Mouse (Mus musculus) spleen, adult 2 months (tissue): ENCODE measurements around the gene Olfr402. TPM values are rescaled to one million over a fixed set of nuclear protein-coding genes. Genes with fewer than 3 reads are reported as not detected.
"Not testable (repeated sequence)": the region's sequence is repeated elsewhere in the genome, so short reads cannot be mapped to it uniquely, and the experiment has no call there.

Source experiments
- DNase-seq, 2 experiments: peaks; one replicate each; pipeline versions ENCODE4 v3.0.0 to v3.0.0-alpha.2; 2012 to 2021; ENCODE audit warnings: low spot score in 2 of 2, low read depth in 1 of 2
- H3K27ac ChIP-seq: fragments of 200-500 bp; 2 replicates; pipeline ENCODE4 v1.5.1; 2012; ENCODE audit warnings: low read length, inconsistent platforms; ENCODE audit not compliant: insufficient read depth
- H3K27me3 ChIP-seq: fragments of 200-500 bp; 2 replicates; pipeline ENCODE4 v1.6.1; 2012; ENCODE audit warnings: mild to moderate bottlenecking, moderate library complexity, low read length, inconsistent platforms; ENCODE audit not compliant: control insufficient read depth, insufficient read depth
- H3K36me3 ChIP-seq: fragments of 200-500 bp; 2 replicates; pipeline ENCODE4 v1.6.1; 2012; ENCODE audit warnings: mild to moderate bottlenecking, low read length, inconsistent platforms; ENCODE audit not compliant: control insufficient read depth, insufficient read depth
- H3K4me1 ChIP-seq: fragments of 200-500 bp; 2 replicates; pipeline ENCODE4 v1.6.1; 2011; ENCODE audit warnings: inconsistent platforms; ENCODE audit not compliant: control insufficient read depth, insufficient read depth, insufficient read length
- H3K4me3 ChIP-seq: fragments of 200-500 bp; 2 replicates; pipeline ENCODE4 v1.5.1; 2011; ENCODE audit warnings: mild to moderate bottlenecking, inconsistent platforms; ENCODE audit not compliant: insufficient read depth, insufficient read length; ENCODE audit errors: extremely low read depth
- CTCF ChIP-seq: fragments of 200-500 bp; IDR thresholded peaks from 2 replicates; pipeline ENCODE4 v1.5.1; 2011; ENCODE audit warnings: mild to moderate bottlenecking, inconsistent platforms; ENCODE audit not compliant: insufficient read depth, insufficient read length, insufficient replicate concordance; ENCODE audit errors: extremely low read depth
- POLR2A ChIP-seq: fragments of 200-500 bp; IDR thresholded peaks from 2 replicates; pipeline ENCODE4 v1.6.1; 2011; ENCODE audit warnings: low read depth, low read length, inconsistent platforms
- WGBS: fragments of 180-500 bp; shearing (Covaris S2); methylation state at CpG from one replicate; pipeline ENCODE4 v1.1.7; 2018; 5-methylcytosine and 5-hydroxymethylcytosine counted together
- polyA plus RNA-seq: library from polyadenylated mRNA; depleted of rRNA; stranded (reverse); fragments of >200 nt; gene quantifications from 2 replicates; pipeline ENCODE4 v1.2.3, GENCODE M21; 2012; rRNA removed

The Olfr402 gene
- not detected in 2 replicates for polyA plus RNA-seq

DNA sequence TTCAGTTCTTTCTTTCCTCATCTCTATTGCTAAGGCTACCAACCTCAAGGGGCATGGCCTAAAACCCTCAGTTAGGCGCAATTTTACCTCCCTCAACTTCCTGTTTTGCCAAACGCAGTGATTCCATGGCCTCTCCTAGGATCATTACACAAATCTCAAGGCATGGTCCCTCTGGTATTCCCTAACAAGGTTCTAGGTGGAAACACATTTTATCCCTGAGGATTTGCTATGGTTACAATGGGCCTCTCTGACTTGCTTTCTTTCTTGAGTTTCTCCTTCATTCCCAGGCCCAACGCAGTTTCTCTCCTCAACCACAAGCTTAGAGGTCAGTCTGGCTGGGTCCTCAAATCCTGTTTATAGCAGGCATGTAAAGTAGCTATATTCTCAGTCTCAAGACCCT, at the start of gene Olfr402:
Olfr402 (plus strand) TSS at position 301 of the 400 bp plus-strand sequence.
- Histone ChIP-seq H3K4me3 (no peak within 1 kb of the TSS), H3K36me3 (no peaks in the 10 kb centered on the region), H3K4me1 (no peaks in the 10 kb centered on the region), H3K27ac (no peak within 1 kb of the TSS), H3K27me3 (no peaks in the 10 kb centered on the region)
- DNase-seq = no peak
- WGBS = 61% methylated on average over 3 of the region's 3 CpGs
- TF ChIP-seq POLR2A (no peak), CTCF (no peak)

DNA sequence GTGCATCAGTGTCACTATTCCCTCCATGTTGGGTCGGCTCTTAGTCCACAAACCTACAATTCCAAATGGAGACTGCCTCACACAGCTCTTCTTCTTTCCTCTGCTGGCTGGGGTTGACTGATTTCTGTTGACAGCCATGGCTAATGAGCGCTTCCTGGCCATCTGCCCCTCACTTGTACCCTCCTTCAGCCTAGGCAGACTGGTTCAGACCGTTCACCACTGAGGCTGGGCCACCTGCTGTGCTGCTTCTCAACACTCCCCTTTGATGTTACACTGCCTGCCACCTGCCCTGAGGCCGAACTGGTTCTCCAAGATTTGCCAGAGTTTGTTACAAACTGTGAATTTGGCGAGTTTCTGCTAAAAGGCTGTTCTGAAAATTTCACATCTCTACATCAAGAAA, 48.3 kb upstream of the Olfr402 start:
- Histone ChIP-seq H3K4me3 (no peak overlapping the region), H3K27me3 (no peaks in the 10 kb centered on the region), H3K27ac (no peak overlapping the region), H3K4me1 (no peaks in the 10 kb centered on the region), H3K36me3 (no peaks in the 10 kb centered on the region)
- DNase-seq = no peak
- 34% methylated on average over 5 of the region's 5 CpGs for WGBS
- TF ChIP-seq POLR2A (no peak), CTCF (no peak)

GRCm38 (mm10) chr11:74113412-74113811, 39.9 kb upstream of the Olfr402 start, which contains the start of gene Olfr401:
Olfr401 (plus strand) TSS chr11:74113712.
- TF ChIP-seq CTCF (no peak), POLR2A (no peak)
- H3K36me3 ChIP-seq = no peaks in the 10 kb centered on the region
- no peak within 1 kb of the TSS for H3K4me3 ChIP-seq
- H3K27me3 ChIP-seq = no peaks in the 10 kb centered on the region
- DNase-seq = no peak
- H3K4me1 ChIP-seq = no peaks in the 10 kb centered on the region
- no peak within 1 kb of the TSS for H3K27ac ChIP-seq

GRCm38 (mm10) chr11:74140001-74140400, 13.3 kb upstream of the Olfr402 start:
- DNase-seq, H3K4me3 ChIP-seq, H3K4me1 ChIP-seq, H3K27ac ChIP-seq, H3K36me3 ChIP-seq, H3K27me3 ChIP-seq: not testable (repeated sequence)
- WGBS = 29% methylated on average over 1 of the region's 1 CpGs

DNA sequence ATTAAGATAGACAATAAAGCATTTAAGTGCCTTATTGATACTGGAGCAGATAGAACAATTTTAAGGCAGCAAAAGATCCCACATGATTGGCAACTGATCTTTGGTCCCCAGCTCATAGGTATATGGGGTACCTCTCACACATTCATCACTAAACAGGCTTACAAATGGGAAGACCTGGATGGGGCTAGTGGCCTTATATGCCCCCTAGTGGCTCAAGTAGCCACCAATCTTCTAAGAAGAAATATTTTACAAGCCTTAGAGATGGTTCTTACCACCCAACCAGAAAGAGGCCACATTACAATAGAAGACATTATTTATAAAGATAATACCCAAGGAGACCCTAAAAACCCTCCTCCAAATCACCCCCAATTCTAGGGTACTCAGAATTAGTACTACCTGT, 7.5 kb upstream of the Olfr402 start:
- DNase-seq = no peak
- H3K36me3 ChIP-seq = no peaks in the 10 kb centered on the region
- TF ChIP-seq POLR2A (no peak), CTCF (no peak)
- H3K4me1 ChIP-seq = no peaks in the 10 kb centered on the region
- no peaks in the 10 kb centered on the region for H3K27me3 ChIP-seq
- H3K27ac ChIP-seq = no peak overlapping the region
- no peak overlapping the region for H3K4me3 ChIP-seq

DNA sequence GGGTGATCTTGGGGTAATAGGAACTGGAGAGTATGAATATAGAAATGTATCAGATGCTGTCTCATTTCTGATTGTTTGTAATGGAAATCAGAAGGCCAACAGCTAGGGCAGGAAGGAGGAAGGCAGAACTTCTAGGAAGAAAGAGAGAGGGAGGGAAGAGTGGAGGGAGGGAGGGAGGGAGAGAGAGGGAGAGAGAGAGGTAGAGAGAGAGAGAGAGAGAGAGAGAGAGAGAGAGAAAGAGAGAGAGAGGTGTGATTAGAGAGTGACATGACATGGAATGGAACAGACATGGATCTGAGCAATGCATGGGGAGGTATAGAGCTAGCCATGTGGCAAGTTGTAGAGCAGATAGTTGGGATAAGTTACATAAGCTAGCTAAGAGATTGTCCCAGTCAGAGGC, 15.4 kb downstream of the Olfr402 start:
- H3K4me3 ChIP-seq = no peak overlapping the region
- no peak for TF ChIP-seq POLR2A
- no peak for TF ChIP-seq CTCF
- no peak for DNase-seq
- H3K27me3 ChIP-seq = no peaks in the 10 kb centered on the region
- H3K36me3 ChIP-seq = no peaks in the 10 kb centered on the region
- no peak overlapping the region for H3K27ac ChIP-seq
- H3K4me1 ChIP-seq = no peaks in the 10 kb centered on the region

DNA sequence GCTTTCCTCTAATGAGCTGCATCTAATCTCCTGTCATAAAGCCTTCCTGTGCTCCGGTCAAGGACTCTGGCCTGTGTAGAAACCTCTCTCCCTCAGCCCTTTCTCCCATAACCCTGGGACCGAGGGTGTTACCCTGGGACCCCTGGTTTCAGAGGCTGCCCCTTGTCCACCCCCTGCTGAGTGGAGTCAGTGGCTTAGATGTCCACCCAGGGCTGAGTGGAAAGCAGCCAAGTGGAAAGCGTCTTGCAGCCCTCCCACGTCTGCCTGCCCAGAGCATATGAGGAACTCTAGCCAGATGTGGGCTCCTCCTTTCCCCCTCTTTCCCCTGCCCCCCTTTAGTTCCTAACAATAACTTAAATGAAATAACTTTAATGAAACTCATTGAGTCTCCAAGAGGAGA, 29.8 kb downstream of the Olfr402 start:
- DNase-seq = no peak
- 74% methylated on average over 4 of the region's 4 CpGs for WGBS
- Histone ChIP-seq H3K27me3 (no peaks in the 10 kb centered on the region), H3K4me3 (no peak overlapping the region), H3K27ac (no peak overlapping the region), H3K4me1 (no peaks in the 10 kb centered on the region), H3K36me3 (no peaks in the 10 kb centered on the region)
- TF ChIP-seq POLR2A = no peak
- TF ChIP-seq CTCF = no peak
